Mouse (Mus musculus) C2C12 (cell line): Measurements from ENCODE around the gene Msln. TPM values are rescaled to one million over a fixed set of nuclear protein-coding genes. Genes with fewer than 3 reads are reported as not detected.

ENCODE experiments used
- H3K27me3 ChIP-seq: one replicate; pipeline ENCODE4 v1.6.1; 2011; ENCODE audit not compliant: control insufficient read depth, insufficient read depth, insufficient read length
- H3K36me3 ChIP-seq: one replicate; pipeline ENCODE4 v1.6.1; 2011; ENCODE audit not compliant: control insufficient read depth, insufficient read depth
- H3K4me3 ChIP-seq: one replicate; pipeline ENCODE4 v1.5.1; 2011; ENCODE audit warnings: mild to moderate bottlenecking, control low read depth; ENCODE audit not compliant: poor library complexity, insufficient read depth, severe bottlenecking
- H3K79me2 ChIP-seq: one replicate; pipeline ENCODE4 v1.6.1; 2011; ENCODE audit not compliant: control insufficient read depth, insufficient read depth
- H3K79me3 ChIP-seq: one replicate; pipeline ENCODE4 v1.6.1; 2011; ENCODE audit warnings: low read depth, control low read depth
- H3ac ChIP-seq: one replicate; pipeline ENCODE3; 2011; ENCODE audit warnings: low read depth; ENCODE audit not compliant: control insufficient read depth, insufficient read length
- CEBPB ChIP-seq: IDR thresholded peaks from one replicate; pipeline ENCODE4 v1.6.1; 2011; ENCODE audit warnings: low read depth, mild to moderate bottlenecking, control low read depth, moderate library complexity
- CTCF ChIP-seq: IDR thresholded peaks from one replicate; pipeline ENCODE4 v1.5.1; 2011; ENCODE audit not compliant: control insufficient read depth, insufficient read depth, insufficient read length
- FOSL1 ChIP-seq: IDR thresholded peaks from one replicate; pipeline ENCODE4 v1.8.0; 2011; ENCODE audit warnings: mild to moderate bottlenecking, low read length; ENCODE audit not compliant: poor library complexity, insufficient read depth, severe bottlenecking
- MAX ChIP-seq: IDR thresholded peaks from one replicate; pipeline ENCODE4 v1.6.1; 2011; ENCODE audit warnings: mild to moderate bottlenecking, control low read depth
- MYOD1 ChIP-seq: IDR thresholded peaks from one replicate; pipeline ENCODE4 v1.6.1; 2011; ENCODE audit warnings: low read depth; ENCODE audit not compliant: control insufficient read depth, insufficient read length
- MYOG ChIP-seq: IDR thresholded peaks from one replicate; pipeline ENCODE4 v1.6.1; 2011; ENCODE audit not compliant: control insufficient read depth, insufficient read length; ENCODE audit errors: extremely low read depth
- USF1 ChIP-seq: IDR thresholded peaks from one replicate; pipeline ENCODE4 v1.6.1; 2011; ENCODE audit warnings: low read depth, mild to moderate bottlenecking, control low read depth, moderate library complexity
- microRNA-seq: library from miRNA; unstranded; fragments of <30 nt; microRNA quantifications from one replicate; pipeline ENCODE4, GENCODE M21; 2019; ENCODE audit warnings: borderline microRNAs expressed
- polyA plus RNA-seq: library from polyadenylated mRNA; unstranded; fragments of >200 nt; fragmentation: generic; extraction: Trizol; gene quantifications from one replicate; pipeline ENCODE4 v1.2.1, GENCODE M21; 2012; ENCODE audit warnings: missing spikeins

Msln gene
- polyA plus RNA-seq, 1 experiment: 6.1 TPM

- Histone ChIP-seq H3ac (no peak overlapping the region), H3K4me3 (no peak overlapping the region), H3K79me3 (no peaks in the 10 kb centered on the region), H3K36me3 (no peaks in the 10 kb centered on the region), H3K79me2 (no peaks in the 10 kb centered on the region), H3K27me3 (peaks cover 15% of the 10 kb centered on the region)
- TF ChIP-seq MYOG (no peak), MYOD1 (no peak), MAX (no peak), FOSL1 (no peak), USF1 (no peak), CEBPB (no peak), CTCF (no peak)
Measured at GRCm38 (mm10) chr17:25700863-25701496, 53.2 kb downstream of the Msln start.

Small RNA genes within 50 kb of the gene (microRNA-seq; reads per million reads assigned to microRNA genes)
- gene Gm25083 (not detected), gene Mir6966 (0.28 reads per million)

Other genes with a start within 250 kb of the Msln start
- 0.99 TPM for gene Sox8, start 183.7 kb downstream of the Msln start, polyA plus RNA-seq
- gene Lmf1, start 175.3 kb downstream of the Msln start, polyA plus RNA-seq: 14.0 TPM
- gene Gng13, start 37.2 kb downstream of the Msln start, polyA plus RNA-seq: not detected
- gene Chtf18, start 27.0 kb downstream of the Msln start, polyA plus RNA-seq: 22.8 TPM
- 20.7 TPM for gene Rpusd1, start 26.7 kb downstream of the Msln start, polyA plus RNA-seq
- gene Mslnl, start 18.3 kb downstream of the Msln start, polyA plus RNA-seq: not detected
- gene Narfl, start 19.4 kb upstream of the Msln start, polyA plus RNA-seq: 19.3 TPM
- 14.4 TPM for gene Haghl, start 31.3 kb upstream of the Msln start, polyA plus RNA-seq
- gene Ccdc78, start 32.2 kb upstream of the Msln start, polyA plus RNA-seq: 0.12 TPM
- 46.0 TPM for gene Fam173a, start 38.5 kb upstream of the Msln start, polyA plus RNA-seq
- not detected for gene AC134908.4, start 41.3 kb upstream of the Msln start, polyA plus RNA-seq
- 64.0 TPM for gene Metrn, start 42.8 kb upstream of the Msln start, polyA plus RNA-seq
- gene Fbxl16, start 54.7 kb upstream of the Msln start, polyA plus RNA-seq: 5.7 TPM
- gene Wdr24, start 69.2 kb upstream of the Msln start, polyA plus RNA-seq: 14.3 TPM
- 10.8 TPM for gene Jmjd8, start 74.5 kb upstream of the Msln start, polyA plus RNA-seq
- 246 TPM for gene Stub1, start 79.0 kb upstream of the Msln start, polyA plus RNA-seq
- 0.40 TPM for gene Rhbdl1, start 82.9 kb upstream of the Msln start, polyA plus RNA-seq
- gene Gm20683, start 87.4 kb upstream of the Msln start, polyA plus RNA-seq: 0.89 TPM
- gene Rhot2, start 90.5 kb upstream of the Msln start, polyA plus RNA-seq: 33.9 TPM
- gene Wdr90, start 107.1 kb upstream of the Msln start, polyA plus RNA-seq: 16.7 TPM
- gene Mcrip2, start 114.4 kb upstream of the Msln start, polyA plus RNA-seq: 36.3 TPM
- 25.0 TPM for gene Mettl26, start 120.7 kb upstream of the Msln start, polyA plus RNA-seq
- gene Wfikkn1, start 126.5 kb upstream of the Msln start, polyA plus RNA-seq: 0.34 TPM
- 14.4 TPM for gene Rab40c, start 165.3 kb upstream of the Msln start, polyA plus RNA-seq
- 43.5 TPM for gene Pigq, start 190.6 kb upstream of the Msln start, polyA plus RNA-seq
- gene Nhlrc4, start 190.6 kb upstream of the Msln start, polyA plus RNA-seq: 0.46 TPM
- gene A930017K11Rik, start 198.2 kb upstream of the Msln start, polyA plus RNA-seq: 0.02 TPM
- 10.6 TPM for gene Capn15, start 231.4 kb upstream of the Msln start, polyA plus RNA-seq